Comparison of ENCODE assay signal across 9 mouse cellular contexts in genomic region chr8:119806422-119807263, GRCm38 (mm10). TPM values are rescaled to one million over a fixed set of nuclear protein-coding genes. Genes with fewer than 3 reads are reported as not detected.
A peak's percentile ranks its signal among the peaks of the same experiment; 100 is the strongest.
DNase-seq lines count a peak whose midpoint lies in the region; ATAC-seq lines count a peak whose summit lies in the region.
"Had no signal": no experiment of that assay in that cellular context is flagged by ENCODE, and none has a peak within 500 bp of the region (broad histone marks: within the 10 kb centered on the region; RNA-seq: fewer than 3 reads in every experiment).

No protein-coding gene starts in this region.

- DNase-seq in heart, postnatal 14 days: no peak
- peak; percentile 80 for DNase-seq in A20 (ENCODE audit: low read depth, low spot score)
- peak; percentile 67 to 79 for DNase-seq in cerebellum, adult 18-20 months
- DNase-seq in urinary bladder, postnatal 36 days (ENCODE audit: low spot score in 2 of 2): no peak

- intact Hi-C loops in heart, postnatal 14 days (cut with DNase I): no loop called here

- H3K9me3 ChIP-seq in heart, embryonic 13.5 days: no peaks in the 10 kb centered on the region
- no peaks in the 10 kb centered on the region for H3K9me3 ChIP-seq in stomach, embryonic 14.5 days (ENCODE audit: control insufficient read depth, low read depth, low read length)
- H3K9me3 ChIP-seq: liver, embryonic 15.5 days had no signal

- H3K4me3 ChIP-seq in heart, embryonic 13.5 days: no peak overlapping the region
- H3K4me3 ChIP-seq in stomach, embryonic 14.5 days (ENCODE audit: low read depth, low read length): no peak overlapping the region
- H3K4me3 ChIP-seq: liver, embryonic 15.5 days had no signal

- H3K27ac ChIP-seq in heart, embryonic 13.5 days (replicated peaks): no peak overlapping the region
- no peak overlapping the region for H3K27ac ChIP-seq in stomach, embryonic 14.5 days (ENCODE audit: low read length)
- H3K27ac ChIP-seq: liver, embryonic 15.5 days had no signal

- H3K36me3 ChIP-seq in heart, embryonic 13.5 days: peaks cover 11% of the 10 kb centered on the region; the same call in 1 of the 2 replicates
- peaks cover 5% of the 10 kb centered on the region; the same call in 1 of the 2 replicates for H3K36me3 ChIP-seq in stomach, embryonic 14.5 days (ENCODE audit: control insufficient read depth, insufficient read depth, low read length)

- peak overlapping the region; percentile 37; the same call in 1 of the 2 replicates for H3K9ac ChIP-seq in heart, embryonic 13.5 days
- no peak overlapping the region for H3K9ac ChIP-seq in stomach, embryonic 14.5 days (replicated peaks; ENCODE audit: low read depth, low read length)
- H3K9ac ChIP-seq: liver, embryonic 15.5 days had no signal

- H3K27me3 ChIP-seq in heart, embryonic 13.5 days (replicated peaks): peaks cover 6% of the 10 kb centered on the region; the same call in 1 of the 2 replicates
- H3K27me3 ChIP-seq in stomach, embryonic 14.5 days (ENCODE audit: control insufficient read depth, insufficient read depth, low read length): no peaks in the 10 kb centered on the region
- H3K27me3 ChIP-seq: liver, embryonic 15.5 days had no signal

- no peak for ATAC-seq in heart, embryonic 13.5 days (ENCODE audit: extremely low read depth, insufficient number of reproducible peaks, low FRiP score, low TSS enrichment)
- ATAC-seq in hematopoietic stem cell, adult 5-6 weeks (replicated peaks in 1 of 2; ENCODE audit: insufficient read depth in 1 of 2, low FRiP score in 2 of 2, low TSS enrichment in 1 of 2, low read depth in 1 of 2, poor library complexity in 2 of 2, severe bottlenecking in 2 of 2): peak; percentile 17 to 33; a peak in 2 of 4 replicates
- ATAC-seq in megakaryocyte progenitor cell, adult 5-6 weeks (replicated peaks; ENCODE audit: poor library complexity): peak; percentile 9; the same call in 1 of the 2 replicates
- ATAC-seq in stomach, embryonic 14.5 days (ENCODE audit: insufficient number of reproducible peaks, insufficient read depth, low FRiP score, low read depth): peak; percentile 38; the same call in 1 of the 2 replicates

- WGBS in heart, embryonic 13.5 days: 67% methylated on average over 14 of the region's 14 CpGs
- 71% methylated on average over 14 of the region's 14 CpGs for WGBS in stomach, embryonic 14.5 days

- no peak overlapping the region for H3K4me2 ChIP-seq in heart, embryonic 13.5 days
- H3K4me2 ChIP-seq in stomach, embryonic 14.5 days (replicated peaks; ENCODE audit: low read depth, low read length): no peak overlapping the region
- H3K4me2 ChIP-seq: liver, embryonic 15.5 days had no signal

- peaks cover 9% of the 10 kb centered on the region for H3K4me1 ChIP-seq in heart, embryonic 13.5 days
- H3K4me1 ChIP-seq in stomach, embryonic 14.5 days (ENCODE audit: control insufficient read depth, insufficient read depth, low read length): peaks cover 4% of the 10 kb centered on the region

RNA-seq across cellular contexts. Expression of gene Tldc1, which starts 28.4 kb away (rescaled TPM):
- 14.3 and 14.6 TPM in 2 replicates for polyA plus RNA-seq in heart, embryonic 13.5 days (2015; fragmentation: Nextera tagmentation; extraction: Ambion mirVana)
- total RNA-seq in heart, postnatal 14 days (2021): 10 to 100 TPM; 11.6 to 14.6 TPM
- 7.9 and 14.4 TPM in 2 replicates for total RNA-seq in hematopoietic stem cell, adult 5-6 weeks (2017)
- 2.6 TPM in 2 replicates for total RNA-seq in megakaryocyte progenitor cell, adult 5-6 weeks (2015)
- 3.8 and 4.2 TPM in 2 replicates for total RNA-seq in megakaryocyte progenitor cell, adult 5-6 weeks (2017)
- polyA plus RNA-seq in stomach, embryonic 14.5 days (2014; fragmentation: Nextera tagmentation; extraction: Ambion mirVana): 10.4 and 11.7 TPM in 2 replicates

RNA-seq across cellular contexts. Expression of gene Cotl1, which starts 33.7 kb away (rescaled TPM):
- polyA plus RNA-seq in heart, embryonic 13.5 days (2015; fragmentation: Nextera tagmentation; extraction: Ambion mirVana): 40.2 and 51.4 TPM in 2 replicates
- 10 to 100 TPM; 26.1 to 29.3 TPM for total RNA-seq in heart, postnatal 14 days (2021)
- 84.9 and 161 TPM in 2 replicates for total RNA-seq in hematopoietic stem cell, adult 5-6 weeks (2017)
- 88.7 and 123 TPM in 2 replicates for total RNA-seq in megakaryocyte progenitor cell, adult 5-6 weeks (2015)
- 101 and 127 TPM in 2 replicates for total RNA-seq in megakaryocyte progenitor cell, adult 5-6 weeks (2017)
- 340 and 436 TPM in 2 replicates for polyA plus RNA-seq in stomach, embryonic 14.5 days (2014; fragmentation: Nextera tagmentation; extraction: Ambion mirVana)

RNA-seq across cellular contexts. Expression of gene Klhl36, which starts 55.4 kb away (rescaled TPM):
- polyA plus RNA-seq in heart, embryonic 13.5 days (2015; fragmentation: Nextera tagmentation; extraction: Ambion mirVana): 10.1 and 10.9 TPM in 2 replicates
- 1 to 10 TPM; 3.7 TPM for total RNA-seq in heart, postnatal 14 days (2021)
- 8.1 and 9.3 TPM in 2 replicates for total RNA-seq in hematopoietic stem cell, adult 5-6 weeks (2017)
- total RNA-seq in megakaryocyte progenitor cell, adult 5-6 weeks (2015): 1.2 and 2.2 TPM in 2 replicates
- 3.3 and 8.0 TPM in 2 replicates for total RNA-seq in megakaryocyte progenitor cell, adult 5-6 weeks (2017)
- 11.2 and 15.6 TPM in 2 replicates for polyA plus RNA-seq in stomach, embryonic 14.5 days (2014; fragmentation: Nextera tagmentation; extraction: Ambion mirVana)

Comparison
In these comparisons a context has a peak if more than half of its experiments do, and no peak if none do; other contexts are left out.
1. DNase-seq: peak in A20 (single experiment) and cerebellum, adult 18-20 months (2 of 2); none in heart, postnatal 14 days (0 of 2) and urinary bladder, postnatal 36 days (0 of 2).